Mouse (Mus musculus) lung, embryonic 14.5 days (tissue): Measurements from ENCODE around the gene Tmem238. TPM values are rescaled to one million over a fixed set of nuclear protein-coding genes. Genes with fewer than 3 reads are reported as not detected.

Experiments used
- ATAC-seq: fragments of 200-750 bp; cut with Nextera tagmentation; 2 replicates; pipeline ENCODE4 v1.8.0; 2017; ENCODE audit warnings: mild to moderate bottlenecking, moderate TSS enrichment, moderate library complexity; ENCODE audit not compliant: insufficient read depth
- DNase-seq: peaks from one replicate; pipeline ENCODE4 v3.0.0-alpha.2; 2015
- H3K27ac ChIP-seq: fragments of 300-500 bp; sonication (generic); 2 replicates; pipeline ENCODE4 v1.5.1; 2014; ENCODE audit warnings: low read depth, mild to moderate bottlenecking, moderate library complexity
- H3K27me3 ChIP-seq: fragments of 300-500 bp; sonication (generic); 2 replicates; pipeline ENCODE4 v1.6.1; 2014; ENCODE audit warnings: low read length, control low read depth; ENCODE audit not compliant: insufficient read depth
- H3K36me3 ChIP-seq: fragments of 300-500 bp; sonication (generic); 2 replicates; pipeline ENCODE4 v1.6.1; 2014; ENCODE audit warnings: control low read depth; ENCODE audit not compliant: insufficient read depth
- H3K4me1 ChIP-seq: fragments of 300-500 bp; sonication (generic); 2 replicates; pipeline ENCODE4 v1.6.1; 2014; ENCODE audit warnings: antibody characterized with exemption, control low read depth; ENCODE audit not compliant: insufficient read depth
- H3K4me2 ChIP-seq: fragments of 300-500 bp; sonication (generic); 2 replicates; pipeline ENCODE4 v1.6.1; 2014; ENCODE audit warnings: mild to moderate bottlenecking
- H3K4me3 ChIP-seq: fragments of 300-500 bp; sonication (generic); 2 replicates; pipeline ENCODE4 v1.5.1; 2014; ENCODE audit warnings: low read depth, low read length
- H3K9ac ChIP-seq: fragments of 300-500 bp; sonication (generic); 2 replicates; pipeline ENCODE4 v1.6.1; 2014
- H3K9me3 ChIP-seq: fragments of 300-500 bp; sonication (generic); 2 replicates; pipeline ENCODE4 v1.6.1; 2016; ENCODE audit warnings: low read depth, low read length, control low read depth
- CTCF ChIP-seq: IDR thresholded peaks from 2 replicates; pipeline ENCODE4 v1.5.1; 2016; ENCODE audit warnings: antibody characterized with exemption, low read depth
- WGBS: fragments of 180-500 bp; shearing (Covaris S2); extraction: QIAGEN DNeasy Blood & Tissue Kit; methylation state at CpG from one replicate; pipeline ENCODE4 v1.1.7; 2014; 5-methylcytosine and 5-hydroxymethylcytosine counted together
- polyA plus RNA-seq: library from polyadenylated mRNA; unstranded; fragments of >200 nt; fragmentation: Nextera tagmentation; extraction: Ambion mirVana; gene quantifications from 2 replicates; pipeline ENCODE4 v1.2.1, GENCODE M21; 2014

Gene Tmem238
- polyA plus RNA-seq, 1 experiment from 2014 or later, result 11.7 TPM

DNA sequence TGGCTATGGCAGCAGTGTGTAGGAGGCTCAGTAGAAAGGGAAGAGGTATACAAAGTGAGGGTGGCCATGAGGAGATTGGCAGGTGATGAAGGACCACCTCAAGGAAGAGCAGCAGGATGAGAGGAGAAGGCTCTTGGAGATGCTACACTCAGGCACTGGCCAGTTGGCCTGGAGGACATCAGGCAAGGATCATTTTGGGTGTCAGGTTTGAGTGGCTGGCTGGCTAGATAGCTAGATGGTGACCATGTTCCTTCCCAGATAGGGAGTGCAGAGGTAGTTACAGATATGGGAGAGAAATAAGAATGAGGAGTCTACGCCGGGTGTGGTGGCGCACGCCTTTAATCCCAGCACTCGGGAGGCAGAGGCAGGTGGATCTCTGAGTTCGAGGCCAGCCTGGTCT lies 44.6 kb downstream of the Tmem238 start:
- TF ChIP-seq CTCF, result no peak
- DNase-seq, result no peak
- H3K4me1 ChIP-seq, result no peaks in the 10 kb centered on the region
- no peak overlapping the region for H3K4me3 ChIP-seq
- WGBS, result 96% methylated on average over 6 of the region's 6 CpGs
- H3K36me3 ChIP-seq, result peaks cover 39% of the 10 kb centered on the region
- no peak overlapping the region for H3K4me2 ChIP-seq
- ATAC-seq, result no peak
- H3K27ac ChIP-seq, result no peak overlapping the region
- H3K9ac ChIP-seq, result no peak overlapping the region
- no peaks in the 10 kb centered on the region for H3K27me3 ChIP-seq
- no peaks in the 10 kb centered on the region for H3K9me3 ChIP-seq

DNA sequence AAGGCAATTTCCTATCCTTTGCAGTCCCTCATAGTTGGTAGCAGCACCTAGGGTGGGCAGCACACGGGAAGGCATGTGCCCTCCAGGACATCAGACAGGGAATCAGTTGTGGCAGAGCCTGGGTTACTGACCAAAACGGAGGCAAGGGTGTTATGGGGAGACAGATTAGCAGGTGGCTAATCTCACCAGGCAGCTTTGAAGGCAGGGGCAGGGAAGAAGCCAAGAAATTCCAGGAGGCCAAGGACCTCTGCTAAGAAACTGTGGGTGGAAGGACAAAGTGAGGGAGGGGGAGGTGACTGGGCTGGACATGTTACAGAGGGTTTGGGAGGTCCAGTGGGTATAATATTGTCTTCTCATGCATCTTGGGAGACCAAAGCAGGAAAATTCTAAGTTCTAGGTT lies 46.1 kb downstream of the Tmem238 start:
- peak overlapping the region; percentile 21; the same call in 1 of the 2 replicates for H3K4me2 ChIP-seq
- H3K9me3 ChIP-seq, result no peaks in the 10 kb centered on the region
- ATAC-seq (no peak), DNase-seq (peak; percentile 47)
- H3K4me3 ChIP-seq, result no peak overlapping the region
- H3K9ac ChIP-seq, result no peak overlapping the region
- no peak for TF ChIP-seq CTCF
- H3K36me3 ChIP-seq, result peaks cover 39% of the 10 kb centered on the region
- peaks cover 5% of the 10 kb centered on the region; the same call in 1 of the 2 replicates for H3K4me1 ChIP-seq
- 53% methylated on average over 2 of the region's 2 CpGs for WGBS
- H3K27ac ChIP-seq, result no peak overlapping the region
- no peaks in the 10 kb centered on the region for H3K27me3 ChIP-seq

DNA sequence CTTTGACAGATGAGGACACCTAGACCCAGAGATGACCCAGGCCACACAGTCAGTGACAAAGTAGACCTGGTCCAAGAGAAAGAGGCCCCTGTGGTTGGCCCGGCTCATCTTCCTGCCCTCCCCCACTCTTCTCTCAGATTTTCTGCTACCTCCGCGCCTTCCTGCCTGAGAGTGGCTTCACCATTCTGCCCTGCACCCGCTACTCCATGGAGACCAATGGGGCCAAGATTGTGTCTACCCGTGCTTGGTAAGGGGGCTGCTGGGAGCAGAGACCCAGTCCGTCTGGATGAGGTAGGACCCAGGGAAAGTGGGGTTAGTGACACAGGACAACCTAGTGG lies 47.0 kb downstream of the Tmem238 start:
- Histone ChIP-seq H3K27me3 (no peaks in the 10 kb centered on the region), H3K4me2 (peak overlapping the region; percentile 86), H3K9ac (peak overlapping the region; percentile 15; the same call in 1 of the 2 replicates), H3K36me3 (peaks cover 39% of the 10 kb centered on the region), H3K4me1 (peaks cover 5% of the 10 kb centered on the region; the same call in 1 of the 2 replicates), H3K4me3 (no peak overlapping the region), H3K27ac (no peak overlapping the region), H3K9me3 (no peaks in the 10 kb centered on the region)
- WGBS, result 62% methylated on average over 6 of the region's 6 CpGs
- TF ChIP-seq CTCF, result no peak
- DNase-seq (no peak), ATAC-seq (no peak)

DNA sequence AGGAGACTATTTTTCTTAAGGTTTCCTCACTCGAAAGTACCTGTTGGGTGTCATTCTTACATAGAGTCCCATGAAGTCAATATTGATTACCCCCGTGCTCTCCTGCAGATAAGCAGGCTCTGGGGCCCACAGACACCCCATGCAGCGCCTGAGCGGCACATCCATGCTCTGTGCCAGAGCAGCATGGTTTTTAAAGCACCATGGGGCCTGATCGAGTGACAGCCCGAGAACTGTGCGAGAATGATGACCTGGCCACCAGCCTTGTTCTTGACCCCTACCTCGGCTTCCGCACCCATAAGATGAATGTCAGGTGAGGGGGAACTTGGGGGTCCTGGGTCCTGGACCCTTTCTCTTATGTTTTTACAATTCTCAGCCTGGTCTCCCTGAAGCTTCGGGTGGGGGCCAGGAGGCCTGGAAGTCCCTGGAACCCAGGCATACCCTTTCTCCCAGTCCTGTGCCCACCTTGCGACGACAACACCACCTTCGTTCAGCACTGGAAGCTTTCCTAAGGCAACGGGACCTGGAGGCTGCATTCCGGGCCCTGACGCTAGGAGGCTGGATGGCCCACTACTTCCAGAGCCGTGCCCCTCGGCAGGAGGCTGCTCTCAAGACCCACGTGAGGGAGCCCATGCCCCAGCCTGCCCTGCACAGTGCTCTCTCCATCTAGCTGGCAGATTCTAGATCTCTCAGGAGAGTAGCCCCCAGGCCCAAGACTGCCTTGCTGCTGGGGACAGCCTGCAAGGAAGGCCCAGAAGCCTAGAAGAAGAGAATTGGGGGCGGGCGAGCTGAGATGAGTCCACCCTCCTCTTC lies 47.6 kb downstream of the Tmem238 start:
- peak overlapping the region; percentile 86 for H3K4me2 ChIP-seq
- ATAC-seq (no peak), DNase-seq (no peak)
- TF ChIP-seq CTCF, result no peak
- peaks cover 5% of the 10 kb centered on the region; the same call in 1 of the 2 replicates for H3K4me1 ChIP-seq
- no peaks in the 10 kb centered on the region for H3K27me3 ChIP-seq
- peak overlapping the region; percentile 15; the same call in 1 of the 2 replicates for H3K9ac ChIP-seq
- no peaks in the 10 kb centered on the region for H3K9me3 ChIP-seq
- peak overlapping the region; percentile 66; the same call in 1 of the 2 replicates for H3K27ac ChIP-seq
- peaks cover 36% of the 10 kb centered on the region for H3K36me3 ChIP-seq
- WGBS, result 72% methylated on average over 21 of the region's 21 CpGs
- peak overlapping the region; percentile 54 for H3K4me3 ChIP-seq

DNA sequence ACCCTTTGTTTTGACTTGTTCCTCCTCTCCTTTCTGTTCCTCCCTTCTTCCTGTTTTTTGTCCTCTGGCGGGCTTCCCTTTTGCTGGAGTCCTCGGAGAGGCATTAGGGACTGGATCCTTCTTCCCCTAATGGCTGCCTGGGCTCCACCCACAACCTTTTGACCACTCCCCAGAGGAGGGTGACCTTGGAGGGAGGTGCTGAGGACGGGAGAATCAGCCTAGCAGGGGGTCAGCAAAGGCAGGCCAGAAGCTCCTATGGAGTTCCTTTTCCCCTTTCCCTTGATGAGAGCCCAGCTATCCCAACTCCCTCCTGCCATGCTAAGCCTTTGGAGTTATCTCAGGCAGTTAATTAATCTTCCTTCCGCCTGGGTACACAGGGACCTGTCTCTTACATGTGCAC lies 48.3 kb downstream of the Tmem238 start:
- TF ChIP-seq CTCF, result no peak
- WGBS, result 7% methylated on average over 4 of the region's 4 CpGs
- ATAC-seq, result no peak
- peak; percentile 64 for DNase-seq
- Histone ChIP-seq H3K4me3 (peak overlapping the region; percentile 54), H3K27me3 (no peaks in the 10 kb centered on the region), H3K27ac (peak overlapping the region; percentile 66), H3K9ac (peak overlapping the region; percentile 59), H3K36me3 (peaks cover 28% of the 10 kb centered on the region), H3K4me1 (peaks cover 5% of the 10 kb centered on the region; the same call in 1 of the 2 replicates), H3K4me2 (peak overlapping the region; percentile 86), H3K9me3 (no peaks in the 10 kb centered on the region)

DNA sequence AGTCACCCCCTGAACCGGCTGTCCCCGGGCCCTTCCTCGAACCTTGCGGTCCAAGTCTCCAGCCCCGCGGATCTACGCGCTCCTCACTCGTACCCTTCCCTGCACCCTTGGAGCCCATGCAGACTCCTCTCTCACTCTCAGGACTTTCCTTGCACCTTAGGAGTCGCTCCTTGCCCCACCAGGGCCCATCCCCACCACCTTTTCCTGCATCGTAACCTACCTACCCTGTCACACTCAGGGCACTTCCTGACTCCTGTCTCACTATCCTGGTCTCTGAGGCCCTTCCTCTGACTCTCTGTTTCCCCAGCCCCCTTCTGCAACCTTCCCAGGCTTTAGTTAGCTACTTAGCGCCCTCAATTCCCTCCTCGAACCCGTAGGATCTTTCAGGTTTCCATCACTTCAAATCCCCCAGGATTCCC lies 49.1 kb downstream of the Tmem238 start:
- H3K27ac ChIP-seq, result peak overlapping the region; percentile 66
- DNase-seq, result peak; percentile 29
- H3K9me3 ChIP-seq, result no peaks in the 10 kb centered on the region
- H3K4me2 ChIP-seq, result peak overlapping the region; percentile 86
- WGBS, result 0% methylated on average over 14 of the region's 14 CpGs
- peak; percentile 36 for ATAC-seq
- peaks cover 24% of the 10 kb centered on the region for H3K36me3 ChIP-seq
- H3K4me1 ChIP-seq, result peaks cover 5% of the 10 kb centered on the region; the same call in 1 of the 2 replicates
- no peak for TF ChIP-seq CTCF
- peak overlapping the region; percentile 59 for H3K9ac ChIP-seq
- H3K4me3 ChIP-seq, result peak overlapping the region; percentile 54
- H3K27me3 ChIP-seq, result no peaks in the 10 kb centered on the region

DNA sequence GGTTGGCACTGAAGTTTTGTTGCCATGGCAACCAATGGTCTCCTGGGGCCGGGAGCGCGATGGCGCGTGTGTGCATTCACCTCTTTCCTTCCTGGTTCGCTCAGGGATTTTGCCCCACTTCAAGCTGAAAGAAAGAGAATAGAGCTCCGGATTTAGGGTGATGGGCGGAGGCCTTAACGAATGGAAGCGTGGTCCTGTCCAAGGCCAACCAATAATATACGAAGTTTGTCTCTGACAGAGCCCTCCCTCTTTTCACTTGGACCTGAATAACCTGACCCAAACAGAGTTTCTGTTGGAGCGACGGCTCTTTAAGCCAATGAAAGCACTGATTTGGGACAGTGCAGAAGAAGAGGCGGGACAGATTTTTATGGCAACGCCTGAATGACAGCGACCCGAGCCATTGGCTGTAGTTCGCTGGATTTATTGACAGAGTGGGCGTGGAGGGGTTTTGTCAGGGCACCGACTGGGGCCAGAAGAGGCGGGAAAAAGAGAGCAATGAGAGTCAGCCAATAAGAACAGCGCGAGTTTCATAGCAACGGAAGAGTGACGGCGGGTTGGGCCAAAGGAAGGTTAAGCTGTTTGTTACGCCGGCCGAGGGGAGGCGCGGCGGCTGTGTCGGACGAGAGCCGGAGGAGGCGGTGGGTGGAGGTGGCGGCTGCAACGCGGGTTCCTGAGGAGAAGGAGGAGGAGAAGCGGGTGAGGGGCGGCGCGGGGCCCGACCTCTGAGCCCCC lies 49.7 kb downstream of the Tmem238 start, which contains the start of gene Kmt5c:
Gene Kmt5c (plus strand): TSS at position 572 of the 732 bp plus-strand sequence.
- H3K4me3 ChIP-seq, result peak within 1 kb of the TSS; percentile 54
- under 1% methylated on average over 42 of the region's 44 CpGs for WGBS

More for the DNA sequence above, 49.7 kb downstream of the Tmem238 start, which contains the start of gene Kmt5c:
- ATAC-seq (peak; percentile 97), DNase-seq (peak; percentile 100)
- peaks cover 22% of the 10 kb centered on the region for H3K36me3 ChIP-seq
- peak within 1 kb of the TSS; percentile 86 for H3K4me2 ChIP-seq
- peak within 1 kb of the TSS; percentile 66 for H3K27ac ChIP-seq
- no peaks in the 10 kb centered on the region for H3K27me3 ChIP-seq
- H3K9ac ChIP-seq, result peak within 1 kb of the TSS; percentile 59
- peak; percentile 46 for TF ChIP-seq CTCF
- peaks cover 5% of the 10 kb centered on the region; the same call in 1 of the 2 replicates for H3K4me1 ChIP-seq
- H3K9me3 ChIP-seq, result no peaks in the 10 kb centered on the region
